Mouse (Mus musculus) liver, adult 2 months (tissue): Measurements from ENCODE around the gene Taar9. TPM values are rescaled to one million over a fixed set of nuclear protein-coding genes. Genes with fewer than 3 reads are reported as not detected.
"Not testable (repeated sequence)": the region's sequence is repeated elsewhere in the genome, so short reads cannot be mapped to it uniquely, and the experiment has no call there.

ENCODE experiments used
- DNase-seq: peaks from one replicate; pipeline ENCODE4 v3.0.0-alpha.2; 2011; ENCODE audit warnings: low read depth, low spot score; ENCODE audit errors: extremely low read depth
- H3K27ac ChIP-seq: fragments of 200-500 bp; replicated peaks from 2 replicates; pipeline ENCODE4 v1.5.1; 2012; ENCODE audit warnings: low read depth, mild to moderate bottlenecking, control low read depth, inconsistent platforms, low read length; ENCODE audit not compliant: insufficient read depth
- H3K27me3 ChIP-seq: fragments of 200-500 bp; 2 replicates; pipeline ENCODE4 v1.6.1; 2012; ENCODE audit warnings: mild to moderate bottlenecking, moderate library complexity, low read length, inconsistent platforms; ENCODE audit not compliant: control insufficient read depth, insufficient read depth
- H3K36me3 ChIP-seq: fragments of 200-500 bp; 2 replicates; pipeline ENCODE4 v1.6.1; 2012; ENCODE audit warnings: low read length, inconsistent platforms; ENCODE audit not compliant: control insufficient read depth, insufficient read depth
- H3K4me1 ChIP-seq: fragments of 200-500 bp; 2 replicates; pipeline ENCODE4 v1.6.1; 2011; ENCODE audit warnings: low read length; ENCODE audit not compliant: control insufficient read depth, insufficient read depth
- H3K4me3 ChIP-seq: fragments of 200-500 bp; 2 replicates; pipeline ENCODE4 v1.5.1; 2011; ENCODE audit warnings: low read depth, mild to moderate bottlenecking, control low read depth, low read length, moderate library complexity; ENCODE audit not compliant: insufficient read depth
- H3K79me2 ChIP-seq: fragments of 200-500 bp; 2 replicates; pipeline ENCODE4 v1.6.1; 2012; ENCODE audit warnings: inconsistent platforms, mild to moderate bottlenecking, low read length, moderate library complexity; ENCODE audit not compliant: control insufficient read depth, insufficient read depth
- H3K9ac ChIP-seq: fragments of 200-500 bp; 2 replicates; pipeline ENCODE4 v1.6.1; 2012; ENCODE audit warnings: low read depth, mild to moderate bottlenecking, control low read depth, inconsistent platforms, low read length
- CTCF ChIP-seq: fragments of 200-500 bp; IDR thresholded peaks from 2 replicates; pipeline ENCODE4 v1.5.1; 2011; ENCODE audit warnings: low read depth, low read length, control low read depth
- POLR2A ChIP-seq: fragments of 200-500 bp; IDR thresholded peaks from 2 replicates; pipeline ENCODE4 v1.6.1; 2011; ENCODE audit warnings: low read length, control low read depth; ENCODE audit not compliant: insufficient read depth; ENCODE audit errors: extremely low read depth
- WGBS: fragments of 180-500 bp; shearing (Covaris S2); methylation state at CpG from one replicate; pipeline ENCODE4 v1.1.7; 2018; 5-methylcytosine and 5-hydroxymethylcytosine counted together
- polyA plus RNA-seq: library from polyadenylated mRNA; depleted of rRNA; stranded (reverse); fragments of >200 nt; gene quantifications from 2 replicates; pipeline ENCODE4 v1.2.3, GENCODE M21; 2012
- total RNA-seq: library from RNA; depleted of rRNA; stranded (reverse); fragments of >200 nt; gene quantifications from 2 replicates; pipeline ENCODE4 v1.2.3, GENCODE M21; 2014

Taar9 gene
- total and polyA plus RNA-seq, 2 experiments: not detected

DNA sequence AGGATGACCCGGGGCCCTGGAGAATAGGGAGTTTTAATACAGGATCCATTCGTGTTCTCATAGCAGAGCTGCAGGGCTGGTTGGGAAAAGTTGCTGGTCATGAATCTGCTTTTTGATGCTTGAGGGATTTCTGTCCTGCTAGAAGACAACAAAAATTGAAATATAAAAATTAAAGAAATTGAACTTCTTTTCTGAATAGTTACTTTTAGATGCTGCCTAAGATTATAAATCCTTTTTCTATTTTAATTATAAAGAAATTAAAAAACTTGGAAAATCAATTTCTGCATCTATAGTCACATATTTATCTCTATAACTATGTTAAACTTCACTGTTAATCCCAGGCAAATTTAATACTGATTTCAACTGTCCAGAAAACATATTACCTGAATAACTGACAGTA, 17.1 kb downstream of the Taar9 start, which contains the start of gene Taar8b:
Gene Taar8b (minus strand): TSS at position 101 of the 400 bp plus-strand sequence.
- H3K4me3 ChIP-seq: no peak within 1 kb of the TSS
- no peak within 1 kb of the TSS for H3K9ac ChIP-seq
- no peak for DNase-seq
- WGBS: 71% methylated on average over 2 of the region's 2 CpGs
- no peaks in the 10 kb centered on the region for H3K27me3 ChIP-seq
- H3K36me3 ChIP-seq: no peaks in the 10 kb centered on the region
- H3K79me2 ChIP-seq: no peaks in the 10 kb centered on the region
- peaks cover 7% of the 10 kb centered on the region; the same call in 1 of the 2 replicates for H3K4me1 ChIP-seq
- no peak for TF ChIP-seq CTCF
- TF ChIP-seq POLR2A: no peak
- H3K27ac ChIP-seq: no peak within 1 kb of the TSS

DNA sequence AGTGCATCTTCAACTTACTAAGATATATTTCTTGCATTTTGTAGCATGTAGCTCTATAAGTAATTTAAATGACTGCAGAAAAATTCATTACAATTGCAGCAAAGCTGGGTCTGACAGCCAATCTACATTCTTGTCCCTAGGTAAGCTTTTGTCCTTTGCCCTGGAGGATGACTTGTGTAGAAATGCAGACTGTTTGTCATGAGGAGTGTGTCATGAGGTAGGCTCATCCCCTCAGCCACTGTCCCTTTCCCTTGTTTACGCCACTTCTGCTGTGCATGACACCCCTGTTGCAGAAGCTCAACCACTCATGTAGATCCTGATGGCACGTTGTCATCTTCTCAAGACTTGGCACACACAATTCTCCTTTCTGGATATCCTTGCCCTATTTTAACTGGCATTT, 22.2 kb downstream of the Taar9 start:
- no peaks in the 10 kb centered on the region for H3K36me3 ChIP-seq
- 56% methylated on average over 2 of the region's 2 CpGs for WGBS

DNA sequence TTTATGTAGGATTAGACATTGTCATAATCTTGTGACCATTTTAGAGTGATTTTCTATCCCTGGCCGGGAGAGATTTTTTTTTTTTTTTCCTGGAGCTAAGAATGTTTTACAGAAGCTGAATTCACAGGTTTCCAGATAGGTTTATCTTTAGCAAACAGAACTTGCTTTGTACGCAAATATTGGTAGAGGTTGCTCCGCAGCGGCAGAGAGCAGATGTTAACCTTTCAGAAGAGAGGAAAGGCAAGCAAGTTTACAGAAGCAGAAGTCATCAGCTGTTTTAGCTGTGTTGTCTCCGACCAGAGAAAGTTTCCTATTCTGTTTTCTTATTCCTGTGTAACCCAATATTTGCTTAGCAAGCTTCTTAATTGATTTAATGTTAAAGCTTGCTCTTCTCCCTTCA, 22.8 kb downstream of the Taar9 start:
- Histone ChIP-seq H3K9ac (no peak overlapping the region), H3K36me3 (no peaks in the 10 kb centered on the region), H3K4me3 (no peak overlapping the region), H3K27me3 (no peaks in the 10 kb centered on the region), H3K79me2 (no peaks in the 10 kb centered on the region), H3K27ac (no peak overlapping the region), H3K4me1 (peaks cover 8% of the 10 kb centered on the region; the same call in 1 of the 2 replicates)
- DNase-seq: peak; percentile 78
- TF ChIP-seq POLR2A: no peak
- no peak for TF ChIP-seq CTCF
- 16% methylated on average over 5 of the region's 5 CpGs for WGBS

More for the DNA sequence above, 22.2 kb downstream of the Taar9 start:
- TF ChIP-seq POLR2A: no peak
- TF ChIP-seq CTCF: no peak
- no peak overlapping the region for H3K4me3 ChIP-seq
- no peak overlapping the region for H3K9ac ChIP-seq
- no peak overlapping the region for H3K27ac ChIP-seq
- peak; percentile 41 for DNase-seq
- no peaks in the 10 kb centered on the region for H3K27me3 ChIP-seq
- peaks cover 8% of the 10 kb centered on the region; the same call in 1 of the 2 replicates for H3K4me1 ChIP-seq
- H3K79me2 ChIP-seq: no peaks in the 10 kb centered on the region

DNA sequence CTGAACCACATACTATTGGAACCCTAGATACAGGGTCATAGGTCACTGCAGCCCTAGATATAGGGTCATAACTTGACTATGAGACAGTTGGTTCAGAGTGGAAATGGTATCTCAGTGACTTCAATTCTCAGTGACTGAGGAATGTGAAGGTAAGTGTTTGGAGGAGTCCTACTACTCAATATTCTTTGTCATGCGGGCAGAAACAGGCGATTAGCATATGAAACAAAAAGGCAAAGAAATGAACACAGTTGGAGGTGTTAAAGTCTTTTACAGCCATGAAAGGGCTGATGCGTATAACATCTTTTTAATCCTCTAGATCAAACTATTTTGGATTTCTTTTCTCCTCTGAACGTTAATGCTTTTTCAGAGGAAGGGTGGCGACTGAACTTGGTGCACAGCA, 23.4 kb downstream of the Taar9 start:
- no peak overlapping the region for H3K27ac ChIP-seq
- WGBS: 82% methylated on average over 5 of the region's 5 CpGs

DNA sequence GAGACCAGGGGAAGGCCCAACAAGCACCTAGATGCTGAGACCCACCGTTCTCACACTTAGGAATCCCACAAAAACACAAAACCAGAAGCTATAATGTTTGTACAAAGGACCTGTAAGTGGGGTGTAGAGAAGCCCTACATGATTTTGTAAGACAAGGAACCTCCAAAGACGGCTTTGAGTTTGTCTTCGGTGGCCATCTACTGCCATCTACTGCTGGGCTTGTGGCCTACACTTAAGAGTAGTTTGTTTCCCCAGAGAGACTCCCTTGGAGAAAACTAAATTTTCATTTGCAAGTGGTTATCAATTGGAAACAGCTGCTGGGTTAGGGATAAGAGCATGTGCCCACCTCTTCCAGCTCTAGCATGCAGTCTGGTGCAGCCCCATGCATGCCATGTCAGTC, 29.2 kb downstream of the Taar9 start:
- DNase-seq: peak; percentile 55
- Histone ChIP-seq H3K4me1 (no peaks in the 10 kb centered on the region), H3K27me3 (no peaks in the 10 kb centered on the region), H3K9ac (no peak overlapping the region), H3K27ac (no peak overlapping the region), H3K36me3 (no peaks in the 10 kb centered on the region), H3K79me2 (no peaks in the 10 kb centered on the region), H3K4me3 (no peak overlapping the region)
- 35% methylated on average over 3 of the region's 3 CpGs for WGBS
- peak; percentile 57 for TF ChIP-seq CTCF
- no peak for TF ChIP-seq POLR2A

More for the DNA sequence above, 23.4 kb downstream of the Taar9 start:
- DNase-seq: no peak
- no peaks in the 10 kb centered on the region for H3K36me3 ChIP-seq
- TF ChIP-seq POLR2A (no peak), CTCF (no peak)
- H3K27me3 ChIP-seq: no peaks in the 10 kb centered on the region
- no peaks in the 10 kb centered on the region for H3K79me2 ChIP-seq
- peaks cover 8% of the 10 kb centered on the region; the same call in 1 of the 2 replicates for H3K4me1 ChIP-seq
- no peak overlapping the region for H3K9ac ChIP-seq
- H3K4me3 ChIP-seq: no peak overlapping the region

DNA sequence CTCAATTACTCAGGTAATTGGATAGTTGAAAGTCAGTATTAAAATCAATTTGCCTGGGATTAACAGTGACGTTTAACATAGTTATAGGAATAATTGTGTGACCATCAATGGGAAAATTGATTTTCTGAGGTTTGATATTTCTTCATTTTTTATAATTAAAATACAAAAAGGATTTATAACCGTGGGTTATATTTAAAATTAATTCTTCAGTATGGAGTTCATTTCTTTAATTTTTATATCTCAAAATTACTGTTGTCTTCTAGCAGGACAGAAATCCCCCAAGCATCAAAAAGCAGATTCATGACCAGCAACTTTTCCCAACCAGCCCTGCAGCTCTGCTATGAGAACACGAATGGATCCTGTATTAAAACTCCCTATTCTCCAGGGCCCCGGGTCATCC, 33.1 kb downstream of the Taar9 start, which contains the start of gene Taar8a:
Gene Taar8a (plus strand): TSS at position 301 of the 400 bp plus-strand sequence.
- not testable (repeated sequence) for H3K4me3 ChIP-seq, H3K9ac ChIP-seq, H3K27me3 ChIP-seq, H3K79me2 ChIP-seq, H3K36me3 ChIP-seq, DNase-seq, H3K4me1 ChIP-seq, H3K27ac ChIP-seq
- 89% methylated on average over 2 of the region's 4 CpGs for WGBS

DNA sequence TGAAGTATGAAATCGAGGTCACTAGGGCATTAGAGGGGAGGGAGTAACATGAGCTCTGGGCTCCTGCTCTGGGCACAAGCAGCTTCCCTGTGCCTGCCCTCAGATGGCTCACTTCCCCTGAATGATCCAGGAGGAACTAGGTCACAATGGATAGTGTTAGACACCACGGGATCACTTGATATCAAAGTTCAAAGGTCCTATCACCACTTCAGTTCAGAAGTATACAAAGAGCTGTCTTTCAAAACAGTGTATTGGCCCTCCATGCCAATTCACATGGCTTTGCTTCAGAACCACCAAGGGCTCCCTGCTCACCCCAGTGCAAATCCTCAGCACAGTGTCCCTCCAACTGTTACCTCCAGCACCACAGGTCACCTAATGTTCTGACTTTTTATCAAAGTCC, 34.6 kb downstream of the Taar9 start:
- not testable (repeated sequence) for H3K27ac ChIP-seq, H3K36me3 ChIP-seq, H3K79me2 ChIP-seq, H3K27me3 ChIP-seq, H3K4me1 ChIP-seq, H3K9ac ChIP-seq, H3K4me3 ChIP-seq
- WGBS: 5% methylated on average over 2 of the region's 2 CpGs
- DNase-seq: peak; percentile 94
